Mouse (Mus musculus) ES-E14 (cell line): ENCODE measurements around the gene Prkab1.

Experiments
- HCFC1 ChIP-seq: IDR thresholded peaks from 2 replicates; pipeline ENCODE4 v1.6.1; 2012; ENCODE audit warnings: low read length, inconsistent platforms, borderline replicate concordance; ENCODE audit not compliant: insufficient read depth
- MAFK ChIP-seq: IDR thresholded peaks from 2 replicates; pipeline ENCODE4 v1.6.1; 2014; ENCODE audit warnings: mild to moderate bottlenecking, low read depth, low read length, inconsistent platforms; ENCODE audit not compliant: insufficient read depth
- ZC3H11A ChIP-seq: IDR thresholded peaks from 2 replicates; pipeline ENCODE4 v1.6.1; 2012; ENCODE audit warnings: low read depth, mild to moderate bottlenecking, inconsistent platforms, low read length, borderline replicate concordance

GRCm38 (mm10) chr5:116019371-116019770, 4.9 kb downstream of the Prkab1 start:
- TF ChIP-seq MAFK, result no peak
- no peak for TF ChIP-seq ZC3H11A
- no peak for TF ChIP-seq HCFC1
